Mouse (Mus musculus) cerebellum, adult 11-12 months (tissue): Measurements from ENCODE around the gene Nap1l5.
A peak's percentile ranks its signal among the peaks of the same experiment; 100 is the strongest.

Source experiments
- DNase-seq: peaks from one replicate; pipeline ENCODE4 v3.0.0; 2022

Nap1l5 gene

DNA sequence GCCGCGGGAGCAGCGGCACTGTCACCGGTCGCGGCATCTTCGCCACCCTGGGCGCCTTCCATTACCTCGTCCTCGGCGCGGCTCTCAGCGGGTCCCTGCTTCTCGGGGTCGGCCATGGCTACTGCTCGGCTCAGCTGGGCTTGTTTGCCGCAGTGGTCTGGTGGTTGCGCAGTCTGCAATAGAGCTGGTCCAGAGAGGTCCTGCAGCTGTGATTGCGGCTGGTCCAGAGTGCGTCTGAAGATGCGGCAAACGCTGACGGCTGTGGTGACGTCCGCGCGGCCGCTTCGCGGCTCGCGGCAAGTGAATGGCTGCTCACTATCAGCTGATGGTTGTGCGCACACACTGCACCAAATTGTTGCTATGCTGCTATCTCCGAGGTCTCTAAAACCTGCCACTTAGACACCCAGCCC is at the start of gene Nap1l5:
TSS of gene Nap1l5 (minus strand) at position 225 of the 410 bp plus-strand sequence.
- peak; percentile 92 for DNase-seq

DNA sequence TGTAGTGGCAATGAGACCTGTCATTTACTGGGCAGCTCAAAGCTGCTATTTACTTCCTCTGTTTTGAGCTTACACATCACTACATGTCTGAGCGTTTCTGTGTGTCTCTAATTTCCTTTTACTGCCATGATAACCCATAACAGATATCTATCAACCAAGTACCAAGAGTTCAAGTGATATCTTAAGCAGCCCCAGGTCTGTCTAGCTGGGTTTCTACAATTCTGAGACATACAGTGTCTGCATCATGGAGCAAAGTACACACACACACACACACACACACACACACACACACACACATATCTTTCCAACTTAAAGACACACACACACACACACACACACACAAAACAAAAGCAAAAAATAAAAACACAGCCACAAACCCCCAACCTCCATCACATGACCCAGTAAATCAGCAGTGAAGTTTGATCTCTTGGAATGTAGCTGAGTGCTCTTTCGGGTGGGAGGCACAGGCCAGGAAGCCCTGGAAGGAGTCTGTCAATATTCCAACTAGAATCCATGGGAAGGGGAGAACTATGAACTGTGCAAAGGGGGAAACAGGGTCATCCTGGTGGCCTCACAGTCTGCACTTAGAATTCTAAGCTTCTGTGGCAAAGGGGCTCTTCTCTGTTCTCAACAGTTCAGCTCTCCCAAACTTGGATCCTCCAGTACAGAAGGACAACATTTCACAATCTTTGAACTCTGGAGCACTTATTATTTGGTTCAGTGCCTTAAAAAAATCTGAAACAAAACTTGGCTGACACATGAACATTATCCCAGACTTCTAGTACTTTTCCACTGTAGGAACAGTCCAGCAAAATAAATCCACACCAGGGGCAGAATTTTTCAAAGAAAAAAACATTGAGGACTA is 44.5 kb upstream of the Nap1l5 start:
- DNase-seq, result no peak

DNA sequence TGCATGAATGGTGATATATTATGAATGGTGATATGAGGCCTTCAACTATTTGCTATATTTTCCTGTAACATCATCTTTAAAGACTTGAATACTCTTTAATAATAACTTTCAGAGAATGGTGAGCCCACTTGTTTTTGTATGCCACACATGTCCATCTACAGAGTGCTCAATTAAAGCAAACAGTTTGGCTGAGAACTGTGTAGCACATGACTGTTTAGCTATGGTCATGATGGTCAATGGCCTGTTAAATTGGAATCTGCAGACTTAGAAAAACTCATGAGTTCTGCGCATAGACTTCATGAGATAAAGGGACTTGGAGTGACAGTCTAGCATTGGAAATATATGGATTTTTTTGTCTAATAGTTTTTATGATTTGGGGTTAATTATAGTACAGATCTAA is 43.5 kb upstream of the Nap1l5 start:
- no peak for DNase-seq

DNA sequence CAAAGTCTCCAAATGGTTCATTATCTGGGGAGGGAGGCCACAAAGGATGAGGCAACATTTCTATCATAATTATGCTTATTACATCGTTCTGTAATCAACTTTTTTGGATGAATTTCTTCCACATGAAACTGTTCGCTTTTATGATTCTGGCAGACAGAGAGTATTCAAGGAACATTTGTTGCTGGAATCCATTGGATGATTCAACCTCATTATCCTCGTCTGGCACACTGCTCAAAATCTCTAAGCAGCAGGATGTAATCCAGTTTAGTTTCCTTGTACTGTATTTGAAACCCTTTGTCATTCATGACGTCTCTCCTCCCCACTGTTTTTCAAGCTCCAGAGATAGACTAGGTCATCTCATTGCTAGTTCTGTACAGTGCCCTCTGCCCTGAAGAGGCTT is 40.0 kb upstream of the Nap1l5 start:
- DNase-seq, result no peak

DNA sequence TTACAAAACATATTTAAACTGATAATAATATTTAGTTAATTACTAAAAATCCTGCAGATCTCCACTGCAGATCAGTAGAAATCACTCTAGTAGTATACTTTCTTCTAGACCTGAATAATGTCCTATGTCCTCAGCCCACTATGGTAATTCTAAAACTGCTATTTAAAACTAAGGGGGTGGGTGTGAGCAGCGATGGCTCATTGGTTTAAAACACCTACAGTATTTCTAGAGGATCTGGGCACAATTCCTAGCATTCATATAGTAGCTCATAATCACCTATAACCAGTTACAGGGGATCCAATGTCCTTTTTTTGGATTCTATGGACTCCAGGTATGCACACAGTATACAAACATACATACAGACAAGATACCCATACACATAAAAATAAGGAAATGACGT is 39.4 kb upstream of the Nap1l5 start:
- no peak for DNase-seq

DNA sequence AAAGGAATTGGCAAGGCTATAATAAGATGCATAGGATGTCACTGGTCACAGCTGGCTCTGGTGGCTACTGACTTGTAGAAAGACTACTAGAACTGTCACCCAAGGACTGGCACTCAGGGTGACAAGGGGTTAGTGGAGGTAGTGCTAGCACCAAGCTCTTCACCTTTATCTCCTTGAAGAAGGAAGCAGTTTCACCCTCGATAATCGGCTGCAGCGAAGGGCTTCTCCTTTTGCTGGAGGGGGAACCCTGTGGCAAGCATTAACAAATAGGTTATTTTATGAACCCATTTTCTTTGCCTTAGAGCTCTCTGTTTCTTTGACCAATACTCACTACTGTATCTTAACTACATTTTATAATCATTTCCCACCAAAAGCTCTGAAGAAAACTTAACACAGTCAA is 37.1 kb upstream of the Nap1l5 start:
- no peak for DNase-seq

DNA sequence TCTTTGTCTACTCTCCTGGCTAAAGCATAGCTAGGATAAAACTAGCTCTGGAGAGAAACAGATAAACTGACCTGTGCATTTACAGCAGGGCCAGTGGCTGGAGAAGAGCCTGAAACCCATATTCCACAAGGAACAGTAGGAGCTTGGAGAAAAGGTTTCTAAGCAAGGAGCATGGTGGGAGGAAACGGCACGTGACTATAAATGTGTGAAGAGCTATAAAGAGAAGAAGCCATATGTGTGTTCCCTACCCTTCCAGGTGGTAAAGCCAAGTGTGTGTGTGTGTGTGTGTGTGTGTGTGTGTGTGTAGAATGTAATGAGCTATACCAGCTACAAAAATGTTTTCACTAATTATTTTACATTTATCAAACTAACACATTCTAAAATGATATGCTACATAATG is 35.4 kb upstream of the Nap1l5 start:
- DNase-seq, result no peak

DNA sequence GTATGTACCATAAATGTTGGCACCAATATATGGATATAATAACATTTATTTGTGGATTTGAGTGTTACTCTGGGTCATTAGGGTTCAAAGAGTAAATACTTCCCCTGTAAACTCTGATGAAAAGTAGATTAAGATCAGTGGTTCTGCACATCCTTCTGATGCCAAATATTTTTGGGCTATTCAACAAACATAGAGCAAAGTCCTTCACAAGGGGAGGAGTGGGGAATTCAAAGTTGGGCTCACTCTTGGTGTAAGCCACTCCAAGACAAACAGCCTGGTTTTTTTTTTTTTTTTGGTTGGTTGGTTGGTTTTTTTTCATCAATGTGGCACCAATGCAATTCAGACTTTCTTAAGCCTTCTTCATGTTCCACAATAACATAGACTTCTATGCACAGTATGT is 30.9 kb upstream of the Nap1l5 start:
- no peak for DNase-seq

DNA sequence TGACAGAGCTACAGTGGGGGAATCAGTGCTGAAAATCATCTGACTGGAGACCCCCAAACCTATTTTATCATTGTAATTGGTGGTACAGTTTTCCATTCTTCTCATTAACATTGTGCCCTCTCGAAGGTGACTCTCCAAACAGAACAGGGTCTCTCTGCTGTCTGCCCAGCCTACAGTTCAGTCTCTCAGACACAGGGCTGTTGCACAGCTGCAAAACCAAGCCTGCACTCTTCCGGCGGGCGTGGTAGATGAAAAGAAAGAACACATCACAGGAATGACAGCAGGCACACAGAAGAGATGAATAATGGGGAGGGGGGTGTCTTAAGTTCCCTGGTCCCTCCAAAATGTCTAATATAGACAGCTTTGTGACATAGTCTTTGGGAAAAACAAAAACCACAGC is 27.3 kb upstream of the Nap1l5 start:
- DNase-seq, result no peak

DNA sequence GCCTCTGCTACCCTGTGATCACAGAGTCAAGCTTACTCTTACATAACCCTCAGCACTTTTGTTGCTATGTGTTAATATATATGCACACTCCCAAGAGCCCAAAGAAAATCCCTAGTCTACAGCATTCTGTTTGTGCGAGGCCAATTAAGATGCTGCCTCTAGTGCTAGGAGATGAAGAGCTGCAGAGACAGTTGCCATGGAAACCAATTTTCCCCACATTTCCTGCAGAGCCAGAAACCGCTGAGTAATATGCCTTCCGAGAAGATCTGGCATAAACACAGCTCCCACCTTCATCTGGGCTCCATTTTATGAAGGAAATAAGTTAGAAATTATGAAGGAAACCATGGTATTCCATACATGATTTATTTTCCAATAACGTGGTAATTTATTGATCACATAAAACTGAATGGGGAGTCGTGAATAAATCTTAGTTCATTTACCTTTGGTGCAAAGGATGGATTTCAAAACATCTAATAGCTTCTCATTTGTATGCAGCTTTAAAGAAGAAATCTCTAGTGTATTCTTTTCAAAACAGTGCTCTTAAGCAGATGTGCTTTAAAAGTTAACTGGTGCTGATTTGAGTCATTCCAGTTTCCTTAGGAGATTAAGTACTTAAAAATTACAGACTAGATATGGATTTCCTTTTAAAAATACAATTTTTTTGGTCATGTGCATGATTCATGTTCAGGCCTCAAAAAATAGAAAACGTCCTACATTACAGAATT is 26.5 kb upstream of the Nap1l5 start:
- peak; percentile 71 for DNase-seq

DNA sequence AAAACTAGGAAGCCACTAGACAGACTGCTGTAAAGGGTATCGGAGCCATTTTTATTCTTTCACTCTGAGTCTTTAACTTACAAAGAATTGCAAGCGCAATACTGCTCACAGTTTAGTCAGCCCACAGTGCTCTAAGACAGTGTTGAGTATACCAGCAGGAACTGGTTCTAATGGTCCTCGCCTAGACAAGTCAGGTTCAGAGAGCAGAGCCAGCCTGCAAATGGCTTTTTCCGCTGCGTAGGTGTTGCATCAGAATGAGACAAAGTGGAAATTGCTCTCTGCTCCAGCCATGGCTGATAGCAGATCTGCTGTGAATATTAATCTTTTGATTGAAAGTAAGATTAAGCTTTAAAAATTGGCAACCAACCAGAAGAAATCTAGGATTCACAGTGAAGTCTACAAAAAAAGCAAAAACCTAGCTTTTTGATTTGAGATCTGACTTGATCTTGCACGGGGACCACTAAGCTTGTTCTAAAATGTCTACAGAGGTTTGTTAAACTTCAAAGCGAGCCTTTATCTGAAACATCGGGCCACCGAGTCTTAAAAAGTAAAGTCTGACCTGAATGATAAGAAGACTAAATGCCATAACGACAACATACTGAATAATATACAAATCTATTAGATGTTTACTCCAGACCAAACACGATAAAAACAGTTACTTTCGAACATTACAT is 25.8 kb upstream of the Nap1l5 start:
- no peak for DNase-seq

DNA sequence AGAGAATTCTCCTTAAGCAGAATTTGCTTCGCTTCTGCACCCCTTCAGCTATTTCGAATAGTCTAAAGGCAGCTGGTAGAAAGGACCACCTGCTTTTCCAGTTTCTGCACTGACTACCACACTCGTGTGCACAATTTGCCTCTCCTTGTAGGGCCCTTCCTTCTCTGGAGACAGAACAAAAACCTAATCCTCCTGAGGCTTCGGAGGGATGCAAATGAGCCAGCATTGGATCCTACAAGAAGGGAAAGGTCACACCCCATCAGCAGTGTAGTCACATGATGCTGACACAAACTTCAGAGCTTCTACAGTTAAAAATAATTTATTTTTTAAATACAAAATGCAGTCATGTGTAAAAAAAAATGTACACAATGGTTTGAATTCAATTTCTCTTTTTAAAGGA is 24.3 kb upstream of the Nap1l5 start:
- no peak for DNase-seq

DNA sequence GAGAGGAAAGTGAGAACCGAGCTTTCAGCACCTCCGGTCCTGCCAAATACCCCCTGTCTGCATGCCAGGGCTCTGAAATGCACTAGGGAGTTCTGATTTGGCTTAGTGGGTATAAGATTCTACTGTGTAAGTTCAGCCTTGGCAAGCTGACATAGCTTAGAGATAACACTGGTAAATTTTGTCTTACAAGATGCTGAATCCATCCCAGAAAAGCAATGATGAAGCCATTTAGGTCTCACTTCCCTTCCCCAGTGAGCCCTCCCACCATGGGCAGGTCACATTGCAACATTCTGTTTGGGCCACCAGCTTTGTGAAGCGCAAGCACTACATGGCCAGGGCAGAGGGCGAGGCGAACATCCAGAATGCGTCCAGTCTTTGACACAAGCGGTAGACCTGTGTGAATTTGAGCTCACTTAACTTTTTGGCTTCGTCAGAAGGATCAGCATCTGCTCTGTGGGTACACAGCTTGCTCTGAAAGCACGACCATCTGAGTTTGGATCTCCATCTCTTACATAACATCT is 23.1 kb upstream of the Nap1l5 start:
- peak; percentile 43 for DNase-seq

DNA sequence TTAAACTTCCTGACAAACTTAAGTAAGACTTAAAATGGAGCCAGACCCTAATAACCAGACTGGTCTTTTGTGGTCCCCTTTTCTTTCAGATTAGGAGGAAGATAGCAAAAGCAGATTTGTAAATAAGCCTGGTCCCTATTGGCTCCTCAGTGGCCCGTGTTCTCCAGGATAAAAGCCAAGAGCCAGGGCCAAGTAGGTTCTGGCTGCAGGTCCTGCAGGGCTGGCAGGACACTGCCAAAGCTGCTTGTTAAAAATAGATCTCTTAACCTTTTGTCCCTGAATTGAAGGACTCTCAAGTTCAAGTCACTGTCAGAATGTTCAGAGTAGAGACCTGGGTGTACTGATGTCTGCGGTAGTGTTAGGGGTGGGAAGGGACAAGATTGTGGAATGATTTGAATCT is 21.0 kb upstream of the Nap1l5 start:
- DNase-seq, result peak; percentile 85

DNA sequence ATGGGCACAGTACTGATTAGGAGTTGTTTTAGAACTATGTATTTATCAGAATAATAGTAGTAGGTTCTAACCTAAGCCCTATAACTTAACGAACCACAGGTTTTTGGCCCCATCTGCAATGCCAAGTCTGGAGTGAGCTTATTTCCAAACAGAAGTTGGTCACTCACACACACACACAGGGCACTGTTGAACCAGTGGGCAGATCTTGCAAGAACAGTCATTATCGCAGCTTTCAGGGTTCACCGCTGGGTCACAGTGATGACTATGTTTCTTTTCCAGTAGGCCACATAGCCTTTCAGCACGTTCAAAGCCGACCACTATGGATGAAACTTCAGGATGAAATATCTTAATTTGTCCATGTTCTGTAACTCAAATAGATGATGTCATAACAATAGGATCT is 15.6 kb upstream of the Nap1l5 start:
- DNase-seq, result no peak

DNA sequence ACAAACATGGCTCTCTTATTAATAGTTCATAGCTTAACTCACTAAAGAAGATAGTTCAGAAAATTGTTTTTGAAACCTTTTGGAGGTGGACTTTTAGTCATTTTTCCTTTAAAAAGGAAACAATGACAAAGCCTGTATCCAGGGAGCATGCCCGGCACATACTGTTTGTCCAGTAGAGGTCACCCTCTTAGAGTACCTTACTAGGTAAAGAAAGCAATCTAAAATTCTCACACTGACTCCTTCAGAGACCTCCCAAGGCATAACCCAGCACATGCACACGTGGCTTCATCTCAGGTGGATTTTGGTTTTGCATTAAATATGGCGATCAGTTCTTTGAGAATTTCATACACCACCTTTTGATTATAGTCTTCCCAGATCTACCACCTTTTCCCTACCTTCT is 14.7 kb upstream of the Nap1l5 start:
- no peak for DNase-seq

DNA sequence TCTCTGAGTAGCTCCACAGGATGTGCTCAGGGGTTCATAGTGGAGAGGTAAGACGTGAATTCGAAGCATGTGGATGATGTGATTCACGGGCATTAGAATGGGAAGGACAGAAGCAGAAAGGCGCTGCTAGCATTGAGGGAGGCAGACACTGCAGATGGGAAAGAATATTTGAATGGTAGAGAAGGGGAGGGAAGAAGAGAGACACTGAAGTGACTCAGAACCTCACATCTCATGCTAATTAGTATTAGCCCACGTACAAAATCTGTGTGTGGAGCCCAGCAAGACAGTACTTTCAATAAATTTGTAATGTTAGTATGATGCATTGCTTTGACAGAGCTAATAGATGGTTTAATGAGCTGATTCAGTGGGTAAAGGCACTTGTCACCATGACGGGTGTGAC is 13.9 kb upstream of the Nap1l5 start:
- no peak for DNase-seq

DNA sequence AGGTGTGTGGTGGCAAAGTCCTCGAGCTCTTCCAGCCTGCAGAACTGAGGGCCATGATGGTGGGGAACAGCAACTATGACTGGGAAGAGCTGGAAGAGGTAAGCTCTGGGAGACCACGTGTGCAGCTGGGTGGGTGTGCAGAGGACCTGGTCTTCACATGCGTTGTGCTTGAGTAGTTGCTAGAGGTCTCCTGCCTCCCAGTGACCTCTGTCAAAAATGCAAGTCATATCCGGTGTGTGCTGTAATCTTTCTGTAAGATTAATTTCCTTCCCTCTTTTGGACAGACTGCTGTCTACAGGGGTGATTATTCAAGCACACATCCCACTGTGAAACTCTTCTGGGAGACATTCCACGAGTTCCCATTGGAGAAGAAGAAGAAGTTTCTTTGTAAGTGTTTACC is 9.6 kb upstream of the Nap1l5 start:
- DNase-seq, result no peak

DNA sequence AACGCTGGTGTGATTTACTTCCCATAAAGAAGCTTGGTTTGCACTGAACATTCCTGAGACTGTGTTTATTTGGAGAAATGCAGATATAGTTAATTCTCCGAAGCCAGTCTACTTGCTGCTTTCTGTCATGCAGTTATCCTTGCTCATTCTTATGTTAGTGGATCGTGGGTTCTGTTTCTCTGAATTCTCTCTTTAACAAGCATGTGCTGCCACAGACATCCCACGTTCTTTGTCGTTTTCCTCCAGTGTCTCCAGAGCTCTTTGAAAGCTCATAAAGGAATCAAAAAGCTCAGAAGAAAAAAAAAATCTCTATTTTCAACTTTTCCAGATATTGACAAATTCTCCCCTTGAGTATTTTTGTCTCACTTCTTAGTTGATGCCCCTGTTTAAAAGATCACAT is 7.1 kb upstream of the Nap1l5 start:
- DNase-seq, result no peak

DNA sequence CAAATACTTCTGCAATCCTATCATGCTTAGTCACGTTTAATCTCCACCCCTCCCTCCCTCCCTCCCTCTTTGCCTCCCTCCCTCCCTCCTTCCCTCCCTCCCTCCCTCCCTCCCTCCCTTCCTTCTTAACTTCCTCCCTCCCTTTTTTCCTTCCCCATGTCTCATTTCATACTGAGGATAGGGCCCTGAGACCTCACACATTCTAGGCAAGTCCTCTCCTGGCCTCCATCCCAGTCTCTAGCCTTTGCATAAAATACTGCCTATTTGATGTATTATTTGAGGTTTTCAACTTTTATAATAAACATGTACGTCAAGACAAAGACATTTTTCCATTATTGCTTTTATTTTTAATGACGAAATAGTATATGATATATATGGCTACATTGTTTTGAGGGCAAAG is 6.7 kb upstream of the Nap1l5 start:
- DNase-seq, result no peak

DNA sequence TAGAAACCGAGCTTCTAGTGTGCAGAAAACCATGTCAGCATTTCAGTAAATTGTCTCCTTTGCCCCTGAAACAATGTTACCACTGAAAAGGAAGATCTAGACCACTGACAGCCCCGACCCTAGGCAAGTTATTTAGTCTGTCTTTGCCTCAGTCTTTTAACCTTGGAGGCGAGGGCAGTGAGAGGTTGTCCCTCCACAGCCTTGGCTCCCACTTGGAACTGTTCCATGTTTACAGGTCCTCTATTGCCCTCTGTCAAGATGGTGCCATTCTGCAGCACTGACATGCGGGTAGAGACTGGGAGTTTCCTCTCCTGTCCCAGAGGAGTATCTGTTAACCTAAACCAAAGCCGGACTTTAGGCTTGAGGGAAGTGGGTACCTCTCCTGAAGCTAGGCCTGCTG is 6.0 kb upstream of the Nap1l5 start:
- no peak for DNase-seq

DNA sequence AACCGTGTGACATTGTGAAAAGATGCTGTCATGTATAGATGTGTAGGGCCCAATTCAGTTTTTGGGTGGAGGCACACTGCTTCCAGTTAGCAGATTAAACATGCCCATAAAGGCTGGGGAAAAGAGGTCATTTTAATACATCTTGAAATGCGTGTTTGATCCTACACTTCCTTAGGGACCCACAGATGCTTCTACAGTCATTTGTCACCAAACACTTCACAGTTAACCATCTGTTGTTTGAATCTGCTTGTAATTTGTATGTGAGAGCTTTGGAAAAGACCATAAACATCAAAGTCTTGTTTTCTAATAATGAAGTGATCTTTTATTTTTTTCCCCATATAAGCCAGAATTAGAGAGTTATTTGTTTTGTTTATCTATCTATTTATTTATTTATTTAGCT is 915 bp upstream of the Nap1l5 start:
- no peak for DNase-seq

DNA sequence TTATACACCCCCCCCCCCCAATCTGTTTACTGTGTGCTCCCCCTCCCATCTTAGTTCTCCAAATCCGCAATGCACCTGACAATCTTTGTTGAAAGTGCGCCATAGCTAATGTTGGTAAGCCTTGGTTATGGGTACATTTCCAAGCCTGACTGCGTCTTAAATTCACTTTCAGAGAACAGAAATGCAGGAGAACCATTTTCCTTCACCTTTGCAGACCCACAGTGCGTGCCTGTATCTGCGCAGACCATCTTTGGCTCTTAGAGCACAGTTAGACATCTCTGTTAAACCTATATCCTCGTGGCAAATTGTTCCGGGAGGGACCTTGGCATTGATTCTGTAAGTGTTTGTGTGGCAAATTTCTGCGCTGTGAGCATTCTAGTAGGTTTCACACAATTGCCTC is 460 bp upstream of the Nap1l5 start:
- DNase-seq, result no peak

DNA sequence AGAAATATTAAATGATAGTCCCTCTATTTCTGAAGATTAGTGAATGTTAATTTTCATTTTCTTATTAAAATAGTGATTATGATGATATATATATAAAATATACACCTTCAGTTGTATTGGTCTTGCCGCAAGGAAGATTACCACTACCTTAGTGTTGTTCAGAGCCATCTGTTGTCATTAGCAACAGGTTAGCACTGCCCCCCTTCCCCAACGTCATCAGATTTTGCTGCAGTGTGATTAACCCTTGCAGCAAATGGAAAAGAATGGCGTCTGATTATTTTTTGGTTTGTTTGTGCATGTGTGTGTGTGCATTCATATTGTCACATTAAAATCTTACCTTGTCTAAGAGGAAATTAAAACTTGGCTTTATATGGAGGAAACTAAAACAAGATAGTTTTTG is 2.3 kb downstream of the Nap1l5 start:
- peak; percentile 51 for DNase-seq
